Mouse (Mus musculus) left cerebral cortex, adult 8-10 months (tissue): ENCODE measurements around the gene Trip13. TPM values are rescaled to one million over a fixed set of nuclear protein-coding genes. Genes with fewer than 3 reads are reported as not detected.

Experiments
- DNase-seq, 2 experiments: peaks; one replicate each; pipeline ENCODE4 v3.0.0; 2022; ENCODE audit warnings: low spot score in 2 of 2
- microRNA-seq, 2 experiments: library from miRNA; unstranded; fragments of <30 nt; microRNA quantifications; one replicate each; pipeline ENCODE4 v1.2.0; 2022
- total RNA-seq, 4 experiments: library from RNA; stranded (reverse); gene quantifications; 2 replicates each; pipeline ENCODE4 v1.2.4; 2022

The Trip13 gene
- total RNA-seq, 4 experiments from 2014 or later: 0.37 to 2.4 (median 0.70) TPM

DNA sequence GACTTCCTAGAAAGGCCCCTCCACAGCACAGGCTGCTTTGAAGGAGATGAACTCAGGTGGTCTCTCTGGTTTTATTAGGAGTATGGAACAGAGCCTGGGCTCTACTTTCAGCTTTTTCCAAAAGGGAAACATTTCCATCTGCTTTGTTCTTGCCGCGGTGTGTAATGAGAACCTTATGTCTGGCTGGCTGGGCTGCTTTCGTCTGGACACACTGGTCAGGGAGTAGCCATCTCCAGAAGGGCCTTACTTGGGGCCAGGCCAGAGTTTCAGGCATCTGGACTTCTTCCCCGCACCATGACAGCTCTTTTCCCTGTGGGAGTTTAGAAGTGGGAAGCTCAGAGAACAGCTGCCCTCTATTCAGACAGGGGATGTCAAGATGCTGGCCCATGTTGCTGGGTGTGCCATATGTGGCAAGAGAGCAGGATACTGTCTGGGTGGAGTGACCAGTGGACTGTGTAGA lies 50.1 kb downstream of the Trip13 start:
- DNase-seq: no peak

DNA sequence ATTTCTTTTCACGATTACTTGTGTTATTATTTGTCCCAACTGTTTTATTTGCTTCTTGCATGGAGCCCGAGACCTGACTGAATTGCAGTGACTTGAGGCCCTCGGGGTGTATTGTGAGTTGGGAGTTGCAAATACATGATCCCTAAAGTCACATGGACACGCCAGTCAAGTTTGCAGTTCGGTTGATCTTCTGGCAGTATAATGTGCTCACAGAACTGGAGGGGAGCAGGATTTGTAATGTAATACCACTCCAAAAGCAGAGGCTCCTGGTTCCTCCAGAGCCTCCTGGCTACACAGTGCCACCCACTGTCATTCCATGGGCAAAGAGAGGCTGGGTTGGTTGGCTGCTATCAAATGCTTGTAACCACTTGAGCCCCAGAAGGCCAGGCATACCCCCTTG lies 51.0 kb downstream of the Trip13 start:
- no peak for DNase-seq

- no peak for DNase-seq
Measured at GRCm38 (mm10) chr13:73886066-73886465, 51.5 kb downstream of the Trip13 start.

GRCm38 (mm10) chr13:73885656-73886055 lies 51.9 kb downstream of the Trip13 start:
- DNase-seq: no peak

DNA sequence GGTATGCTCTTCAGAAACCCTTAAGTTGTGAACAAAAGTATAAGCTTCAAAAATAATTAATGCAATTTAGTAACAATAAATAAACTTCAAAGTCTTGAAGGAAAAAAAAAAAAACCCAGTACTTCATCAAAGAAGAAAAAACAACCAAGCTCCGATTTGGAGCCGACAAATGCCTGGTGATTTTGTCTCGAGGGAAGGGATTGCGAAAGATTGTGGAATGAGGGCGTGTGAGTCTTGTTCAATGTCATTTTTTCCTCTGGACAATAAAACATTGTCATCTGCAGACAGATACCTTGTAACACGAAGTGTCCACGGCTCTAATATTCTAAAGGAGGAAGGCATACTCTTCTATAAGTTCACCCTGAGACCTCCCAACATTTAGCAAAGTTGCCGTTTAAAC lies 56.2 kb downstream of the Trip13 start:
- no peak for DNase-seq

GRCm38 (mm10) chr13:73879824-73880223 lies 57.8 kb downstream of the Trip13 start:
- DNase-seq: peak in 1 of 2 experiments; percentile 8

DNA sequence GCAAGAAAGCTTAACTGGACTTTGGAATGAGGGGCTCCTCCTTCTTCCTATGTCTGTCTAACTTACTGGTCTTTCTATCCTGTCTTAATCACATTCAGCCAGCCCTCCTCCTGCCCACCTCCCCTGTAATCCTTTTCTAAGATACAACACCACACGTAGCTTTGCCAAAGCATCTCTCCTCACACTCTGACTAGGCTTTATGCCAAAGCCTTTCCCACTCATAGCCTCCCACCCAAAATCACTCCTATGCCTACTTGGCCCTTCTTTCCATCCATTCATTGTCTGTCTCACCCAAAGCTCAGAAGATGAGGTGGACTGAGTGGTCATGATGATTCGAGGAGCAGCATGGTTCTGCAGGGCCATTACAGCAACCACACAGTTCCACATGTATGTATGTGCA lies 65.4 kb downstream of the Trip13 start:
- peak in 1 of 2 experiments; percentile 42 for DNase-seq

Small RNA genes within 50 kb of the gene (microRNA-seq; reads per million reads assigned to microRNA genes)
- 0 reads per million in 2 experiments for gene Gm25197

Other genes with a start within 250 kb of the Trip13 start
- gene Slc6a19, start 232.9 kb downstream of the Trip13 start, total RNA-seq: under 1 TPM in 2 of 4 experiments, not detected in 2; 0.17 to 0.18 TPM
- 10 to 100 TPM in 1 of 4 experiments, 1 to 10 TPM in 3; 3.5 to 10.8 (median 5.5) TPM for gene Slc12a7, start 204.7 kb downstream of the Trip13 start, total RNA-seq
- gene Nkd2, start 90.2 kb downstream of the Trip13 start, total RNA-seq: 1 to 10 TPM; 2.6 to 3.4 (median 3.2) TPM
- gene Brd9, start within 50 bp of the Trip13 start, total RNA-seq: 10 to 100 TPM; 75.5 to 86.0 (median 76.3) TPM
- not detected for gene Zdhhc11, start 26.1 kb upstream of the Trip13 start, total RNA-seq
- 100 to 1,000 TPM; 315 to 345 (median 329) TPM for gene Tppp, start 71.6 kb upstream of the Trip13 start, total RNA-seq
- 1 to 10 TPM; 2.6 to 3.7 (median 2.9) TPM for gene Cep72, start 124.5 kb upstream of the Trip13 start, total RNA-seq
- gene Slc9a3, start 183.7 kb upstream of the Trip13 start, total RNA-seq: 1 to 10 TPM; 2.0 to 2.7 (median 2.4) TPM